Mouse (Mus musculus): ENCODE results near the gene Krtap28-13. TPM values are rescaled to one million over a fixed set of nuclear protein-coding genes. Genes with fewer than 3 reads are reported as not detected.

The Krtap28-13 gene
- polyA plus RNA-seq, 1 experiment from 2014 or later = not detected

GRCm38 (mm10) chr1:83099160-83099559 is 38.4 kb downstream of the Krtap28-13 start:
- Histone ChIP-seq H3K4me1 (peaks cover 8% of the 10 kb centered on the region), H3K9ac (replicated peaks) (no peak overlapping the region), H3K4me3 (replicated peaks) (no peak overlapping the region), H3K9me3 (replicated peaks) (no peaks in the 10 kb centered on the region), H3K36me3 (no peaks in the 10 kb centered on the region), H3K27me3 (replicated peaks) (no peaks in the 10 kb centered on the region), H3K27ac (replicated peaks) (no peak overlapping the region), H3K4me2 (no peak overlapping the region)
- no peak for ATAC-seq (ENCODE audit: low FRiP score)
- WGBS = 83% methylated on average over 2 of the region's 2 CpGs

DNA sequence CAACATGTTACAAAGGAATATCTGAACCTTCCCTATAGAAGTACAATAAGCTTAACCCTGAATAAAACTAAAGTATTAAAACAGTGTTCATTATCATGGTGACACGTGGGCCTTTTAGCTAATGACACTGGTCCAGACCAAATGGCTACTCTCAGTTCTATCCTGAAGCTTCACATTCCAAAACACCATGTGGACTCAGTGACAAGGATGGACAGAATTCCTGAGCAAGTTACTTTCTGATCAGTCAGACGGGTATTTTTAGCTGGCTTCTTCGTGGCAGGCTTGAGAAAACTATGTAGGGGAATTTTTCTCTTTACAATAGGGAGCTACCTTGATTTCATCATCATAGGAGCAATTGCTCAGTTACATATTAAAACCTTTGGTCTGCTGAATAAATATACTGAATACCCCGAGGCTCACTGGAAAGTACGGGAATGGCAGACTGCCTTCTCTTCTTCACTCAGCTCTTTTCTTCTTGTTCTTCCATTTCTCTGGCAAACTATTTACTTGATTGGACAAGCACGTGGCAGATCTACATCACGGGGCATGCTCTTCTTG is 38.9 kb downstream of the Krtap28-13 start:
- H3K36me3 ChIP-seq = no peaks in the 10 kb centered on the region
- H3K27ac ChIP-seq (replicated peaks) = no peak overlapping the region
- peaks cover 8% of the 10 kb centered on the region for H3K4me1 ChIP-seq
- H3K4me2 ChIP-seq = no peak overlapping the region
- no peak overlapping the region for H3K4me3 ChIP-seq (replicated peaks)
- H3K9me3 ChIP-seq (replicated peaks) = no peaks in the 10 kb centered on the region
- ATAC-seq (ENCODE audit: low FRiP score) = no peak
- no peak overlapping the region for H3K9ac ChIP-seq (replicated peaks)
- WGBS = 86% methylated on average over 7 of the region's 7 CpGs
- no peaks in the 10 kb centered on the region for H3K27me3 ChIP-seq (replicated peaks)

DNA sequence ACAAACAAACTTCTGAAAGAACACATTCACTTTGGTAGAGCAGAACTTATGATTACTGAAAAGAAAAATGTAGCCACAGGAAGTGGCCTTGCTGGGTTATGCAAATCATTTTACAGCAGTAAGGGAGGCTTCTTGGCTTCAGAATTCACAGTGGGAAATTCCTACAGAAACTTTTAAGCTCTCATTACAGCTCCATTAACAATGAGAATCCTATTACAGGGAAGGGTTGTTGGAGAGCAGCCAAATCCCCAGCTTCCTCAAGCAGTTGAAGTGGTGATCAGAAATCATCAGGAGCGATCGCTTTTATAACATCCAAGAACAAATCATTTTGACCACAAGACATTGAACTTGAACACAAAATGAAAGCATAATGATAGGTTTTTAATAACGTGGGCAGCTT is 41.2 kb downstream of the Krtap28-13 start:
- H3K36me3 ChIP-seq = no peaks in the 10 kb centered on the region
- no peak overlapping the region for H3K4me3 ChIP-seq (replicated peaks)
- 28% methylated on average over 3 of the region's 3 CpGs for WGBS
- peaks cover 8% of the 10 kb centered on the region for H3K4me1 ChIP-seq
- ATAC-seq (ENCODE audit: low FRiP score) = no peak
- no peak overlapping the region for H3K4me2 ChIP-seq
- no peak overlapping the region for H3K27ac ChIP-seq (replicated peaks)
- no peaks in the 10 kb centered on the region for H3K9me3 ChIP-seq (replicated peaks)
- no peak overlapping the region for H3K9ac ChIP-seq (replicated peaks)
- H3K27me3 ChIP-seq (replicated peaks) = no peaks in the 10 kb centered on the region

- 77% methylated on average over 1 of the region's 1 CpGs for WGBS
- no peak for ATAC-seq (ENCODE audit: low FRiP score)
- Histone ChIP-seq H3K4me2 (no peak overlapping the region), H3K4me3 (replicated peaks) (no peak overlapping the region), H3K36me3 (no peaks in the 10 kb centered on the region), H3K27ac (replicated peaks) (no peak overlapping the region), H3K9ac (replicated peaks) (no peak overlapping the region), H3K4me1 (peaks cover 8% of the 10 kb centered on the region), H3K27me3 (replicated peaks) (no peaks in the 10 kb centered on the region), H3K9me3 (replicated peaks) (no peaks in the 10 kb centered on the region)
Observed at GRCm38 (mm10) chr1:83105464-83105863, 44.7 kb downstream of the Krtap28-13 start.

- 79% methylated on average over 5 of the region's 5 CpGs for WGBS
- Histone ChIP-seq H3K36me3 (no peaks in the 10 kb centered on the region), H3K27ac (replicated peaks) (no peak overlapping the region), H3K9me3 (replicated peaks) (no peaks in the 10 kb centered on the region), H3K27me3 (replicated peaks) (no peaks in the 10 kb centered on the region), H3K9ac (replicated peaks) (no peak overlapping the region), H3K4me1 (no peaks in the 10 kb centered on the region), H3K4me3 (replicated peaks) (no peak overlapping the region), H3K4me2 (no peak overlapping the region)
- no peak for ATAC-seq (ENCODE audit: low FRiP score)
Observed at GRCm38 (mm10) chr1:83107410-83107978, 46.8 kb downstream of the Krtap28-13 start.

- Histone ChIP-seq H3K4me2 (no peak overlapping the region), H3K9me3 (replicated peaks) (no peaks in the 10 kb centered on the region), H3K4me1 (no peaks in the 10 kb centered on the region), H3K27me3 (replicated peaks) (no peaks in the 10 kb centered on the region), H3K27ac (replicated peaks) (no peak overlapping the region), H3K36me3 (no peaks in the 10 kb centered on the region), H3K9ac (replicated peaks) (no peak overlapping the region), H3K4me3 (replicated peaks) (no peak overlapping the region)
- ATAC-seq (ENCODE audit: low FRiP score) = no peak
Observed at GRCm38 (mm10) chr1:83110992-83111391, 50.3 kb downstream of the Krtap28-13 start.

Other genes with a start within 250 kb of the Krtap28-13 start
- gene Agfg1, start 221.4 kb upstream of the Krtap28-13 start, polyA plus RNA-seq (2015; fragmentation: Nextera tagmentation; extraction: Ambion mirVana) = 26.6 and 36.5 TPM in 2 replicates
- gene A030005L19Rik, start 147.6 kb upstream of the Krtap28-13 start, polyA plus RNA-seq (2015; fragmentation: Nextera tagmentation; extraction: Ambion mirVana) = 0.26 TPM in 1 of 2 replicates, not detected in the other
- gene A030014E15Rik, start 136.0 kb upstream of the Krtap28-13 start, polyA plus RNA-seq (2015; fragmentation: Nextera tagmentation; extraction: Ambion mirVana) = not detected in 2 replicates
- gene Gm6217, start 129.5 kb upstream of the Krtap28-13 start, polyA plus RNA-seq (2015; fragmentation: Nextera tagmentation; extraction: Ambion mirVana) = not detected in 2 replicates
- not detected in 2 replicates for gene A030003K21Rik, start 117.5 kb upstream of the Krtap28-13 start, polyA plus RNA-seq (2015; fragmentation: Nextera tagmentation; extraction: Ambion mirVana)
- not detected in 2 replicates for gene Gm7544, start 104.9 kb upstream of the Krtap28-13 start, polyA plus RNA-seq (2015; fragmentation: Nextera tagmentation; extraction: Ambion mirVana)
- not detected in 2 replicates for gene Gm47955, start 100.6 kb upstream of the Krtap28-13 start, polyA plus RNA-seq (2015; fragmentation: Nextera tagmentation; extraction: Ambion mirVana)
- not detected in 2 replicates for gene Gm47959, start 60.4 kb upstream of the Krtap28-13 start, polyA plus RNA-seq (2015; fragmentation: Nextera tagmentation; extraction: Ambion mirVana)
- gene Slc19a3, start 22.5 kb upstream of the Krtap28-13 start, polyA plus RNA-seq (2015; fragmentation: Nextera tagmentation; extraction: Ambion mirVana) = 0.75 and 1.1 TPM in 2 replicates
- not detected in 2 replicates for gene Krtap28-10, start 18.4 kb upstream of the Krtap28-13 start, polyA plus RNA-seq (2015; fragmentation: Nextera tagmentation; extraction: Ambion mirVana)
- not detected in 2 replicates for gene Gm47969, start 16.0 kb upstream of the Krtap28-13 start, polyA plus RNA-seq (2015; fragmentation: Nextera tagmentation; extraction: Ambion mirVana)
- gene A030005K14Rik, start 1.6 kb upstream of the Krtap28-13 start, polyA plus RNA-seq (2015; fragmentation: Nextera tagmentation; extraction: Ambion mirVana) = not detected in 2 replicates
- 0.49 TPM in 1 of 2 replicates, not detected in the other for gene Ccl20, start 55.8 kb downstream of the Krtap28-13 start, polyA plus RNA-seq (2015; fragmentation: Nextera tagmentation; extraction: Ambion mirVana)
- gene Daw1, start 98.8 kb downstream of the Krtap28-13 start, polyA plus RNA-seq (2015; fragmentation: Nextera tagmentation; extraction: Ambion mirVana) = 1.2 and 1.4 TPM in 2 replicates

Data from neural tube, embryonic 15.5 days (tissue).